Mouse (Mus musculus) R1 (cell line): ENCODE measurements around the gene Slc4a11.
"Not testable (repeated sequence)": the region's sequence is repeated elsewhere in the genome, so short reads cannot be mapped to it uniquely, and the experiment has no call there.

Experiments used
- DNase-seq: peaks from one replicate; pipeline ENCODE4 v3.0.0-alpha.2; 2018; ENCODE audit warnings: low read depth, low spot score

Gene Slc4a11

DNA sequence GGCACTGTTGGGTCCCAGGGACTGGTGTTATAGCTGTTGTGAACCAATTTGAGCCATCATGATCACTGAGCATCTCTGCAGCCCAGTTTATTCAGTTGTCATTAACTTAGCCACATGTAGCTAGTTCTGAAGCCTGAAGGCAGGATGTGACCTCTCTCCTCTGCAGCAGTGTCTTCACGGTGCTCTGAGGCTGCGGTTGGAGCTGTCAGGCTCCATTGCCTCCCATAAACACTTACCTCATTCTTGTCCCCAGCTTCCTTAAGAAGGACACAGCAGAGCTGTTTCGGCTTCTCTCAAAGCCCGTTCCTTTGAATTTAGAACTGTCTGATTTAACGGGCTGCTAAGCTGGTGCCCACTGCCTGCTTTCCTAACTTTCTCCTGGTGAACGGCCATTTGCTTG, 17.4 kb downstream of the Slc4a11 start:
- no peak for DNase-seq

DNA sequence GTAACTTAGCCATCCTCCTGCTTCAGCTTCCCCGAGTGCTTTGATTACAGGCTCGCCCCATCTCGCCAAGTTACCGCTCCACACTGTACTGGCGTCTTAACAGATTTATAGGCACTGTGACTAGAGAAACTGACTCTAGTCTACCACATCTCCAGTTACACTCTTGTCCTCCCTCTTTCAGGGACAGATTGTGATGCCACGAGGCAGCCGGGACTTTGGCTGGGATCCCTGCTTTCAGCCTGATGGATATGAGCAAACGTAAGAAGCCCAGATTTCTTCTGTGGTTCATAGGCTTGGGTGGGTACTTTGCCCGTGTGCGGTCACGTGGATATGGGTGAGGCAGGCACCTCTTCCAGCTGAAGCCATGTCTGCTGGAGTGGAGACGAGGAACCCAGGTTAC, 18.2 kb downstream of the Slc4a11 start:
- no peak for DNase-seq

DNA sequence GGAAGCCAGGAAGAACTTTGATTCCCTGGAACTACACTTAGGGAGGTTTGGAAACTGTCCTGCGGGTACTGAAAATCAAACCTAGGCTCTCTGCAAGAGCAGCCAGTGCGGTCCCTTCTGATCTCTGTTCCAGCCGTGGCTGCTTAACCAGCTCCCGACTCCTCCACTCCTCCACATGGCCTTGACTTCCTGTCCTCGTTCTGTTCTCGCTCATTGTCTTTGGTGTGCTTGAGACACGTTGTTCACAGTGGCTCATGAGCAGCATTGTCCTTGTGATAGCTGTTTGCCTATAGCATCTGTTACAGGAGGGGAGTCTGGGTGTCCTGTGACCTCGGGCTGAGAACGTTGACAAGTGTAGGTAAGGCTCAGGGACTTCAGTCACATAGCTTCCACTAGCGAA, 20.1 kb downstream of the Slc4a11 start:
- no peak for DNase-seq

DNA sequence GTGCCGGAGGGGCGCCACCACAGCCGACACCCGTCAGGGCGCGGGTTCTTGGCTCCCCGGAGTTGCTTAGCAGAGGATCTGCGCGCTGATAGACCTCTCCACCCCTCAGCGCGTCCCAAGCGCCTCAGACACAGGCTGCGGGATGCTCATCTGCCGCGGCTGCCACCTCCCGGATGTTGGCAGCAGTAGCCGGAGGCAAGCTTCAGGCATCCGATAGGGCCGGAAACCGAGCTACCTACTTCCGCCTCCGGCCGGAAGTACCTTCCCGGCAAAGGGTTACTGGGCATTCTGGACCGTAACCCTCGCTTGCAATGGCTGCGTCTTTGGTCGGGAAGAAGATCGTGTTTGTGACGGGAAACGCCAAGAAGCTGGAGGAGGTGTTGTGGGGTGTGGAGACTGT, 29.8 kb downstream of the Slc4a11 start, which contains the start of gene Itpa:
Itpa (plus strand) TSS at position 52 of the 400 bp plus-strand sequence.
- peak; percentile 95 for DNase-seq

DNA sequence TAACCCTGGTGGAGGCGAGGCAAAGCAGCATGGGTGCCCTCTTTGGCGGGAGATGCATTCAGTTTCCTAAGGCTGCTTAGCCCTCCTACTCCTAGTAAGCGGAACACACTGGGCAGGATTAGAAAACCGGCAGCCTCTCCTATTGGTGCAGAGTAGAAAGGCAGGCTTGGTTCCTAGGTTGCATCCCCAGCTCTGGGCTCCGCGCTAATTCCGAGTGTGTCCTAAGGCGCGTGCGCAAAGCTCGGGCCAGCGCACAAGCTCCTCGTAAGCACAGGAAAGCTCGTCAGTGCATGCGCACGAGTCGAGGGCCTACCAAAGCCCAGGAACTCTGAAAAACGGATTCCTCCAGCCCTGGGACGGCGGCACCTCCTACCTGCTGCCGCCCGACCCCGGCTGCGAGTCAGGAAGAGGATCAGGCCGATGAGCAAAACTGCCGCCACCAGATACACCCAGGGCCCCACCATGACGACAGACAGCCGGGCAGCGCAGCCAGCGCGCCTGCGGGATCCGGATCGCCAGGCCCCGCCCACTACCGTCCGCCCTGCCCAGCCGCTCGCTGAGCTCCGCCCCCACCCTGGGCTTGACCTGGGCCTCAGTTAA, 33.1 kb downstream of the Slc4a11 start, which contains the start of gene Ddrgk1:
Ddrgk1 (minus strand) TSS at position 558 of the 600 bp plus-strand sequence.
- peak; percentile 99 for DNase-seq

DNA sequence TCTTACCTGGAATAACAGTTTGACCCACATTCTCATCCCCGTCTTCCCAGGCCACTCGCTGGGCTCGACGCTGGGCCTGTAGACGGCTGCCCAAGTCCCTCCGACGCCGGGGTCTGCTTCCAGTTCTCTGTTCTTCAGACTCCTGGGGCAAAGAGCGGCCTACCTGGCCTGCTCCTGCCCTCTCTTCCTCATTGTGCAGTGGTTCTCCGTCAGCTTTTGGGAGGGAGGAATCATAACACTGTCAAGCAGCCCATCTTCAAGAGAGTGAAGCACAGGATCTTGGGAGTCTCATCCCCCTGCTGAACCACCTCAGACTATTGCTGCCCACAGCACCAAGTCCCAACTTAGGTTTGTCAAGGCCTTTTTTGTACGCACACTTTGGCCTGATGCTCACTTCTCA, 34.0 kb downstream of the Slc4a11 start:
- no peak for DNase-seq

DNA sequence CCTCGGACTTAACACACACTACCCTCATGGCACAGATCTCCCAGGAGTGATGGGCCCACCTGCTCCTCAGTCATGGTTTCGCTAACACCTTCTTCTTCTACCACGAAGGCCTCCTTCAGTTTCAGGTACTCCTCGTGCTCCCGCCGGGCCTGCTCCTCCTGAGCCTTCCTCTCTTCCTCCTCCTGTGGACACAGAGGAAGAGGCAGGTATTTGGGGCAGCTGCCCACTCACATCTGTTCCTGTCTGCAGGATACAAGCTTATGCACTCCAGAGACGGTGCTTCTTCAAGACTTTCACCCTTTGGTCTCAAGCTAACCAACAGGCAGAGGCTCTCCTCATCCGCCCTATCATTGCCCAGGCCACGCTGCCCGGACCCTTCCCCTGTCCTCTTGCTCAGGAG, 38.8 kb downstream of the Slc4a11 start:
- no peak for DNase-seq

DNA sequence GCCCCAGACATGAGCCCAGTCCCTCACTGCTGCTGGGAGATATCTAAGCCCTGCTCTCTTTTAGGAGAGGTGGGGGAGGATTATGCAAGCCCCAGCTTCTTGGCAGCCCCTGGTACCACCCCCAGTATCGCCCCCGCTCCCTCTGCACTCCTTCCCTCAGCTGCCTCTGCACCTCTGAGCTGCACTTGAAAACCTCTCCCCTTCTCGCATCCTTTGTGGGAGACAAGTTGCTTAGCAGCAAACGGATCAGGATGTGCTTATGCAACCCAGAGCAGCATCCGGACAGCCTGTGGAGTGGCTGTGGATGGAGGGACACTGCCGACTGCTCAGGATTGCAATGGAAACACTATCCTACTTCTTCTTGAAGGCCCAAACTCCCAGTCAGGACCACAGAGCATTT, 39.8 kb downstream of the Slc4a11 start:
- no peak for DNase-seq

DNA sequence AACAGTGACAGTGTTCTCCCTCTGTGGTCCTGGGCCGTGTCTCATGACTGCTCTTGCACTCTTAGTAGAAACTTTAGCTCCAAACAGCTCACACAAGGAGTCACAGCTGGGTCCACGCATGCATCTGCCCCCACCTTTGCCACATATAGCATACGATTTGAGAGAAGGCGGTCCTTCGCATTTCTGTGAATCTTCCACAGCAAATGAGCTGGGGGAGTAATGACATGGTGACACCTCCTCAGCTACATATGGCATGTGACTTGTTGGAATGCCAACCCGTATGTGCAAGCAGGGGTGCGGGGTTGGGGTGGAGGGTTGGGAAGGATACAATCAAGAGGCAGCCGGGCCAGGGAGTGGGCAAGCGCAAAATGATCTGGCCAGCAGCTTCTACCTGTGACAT, 40.8 kb downstream of the Slc4a11 start:
- DNase-seq = no peak

DNA sequence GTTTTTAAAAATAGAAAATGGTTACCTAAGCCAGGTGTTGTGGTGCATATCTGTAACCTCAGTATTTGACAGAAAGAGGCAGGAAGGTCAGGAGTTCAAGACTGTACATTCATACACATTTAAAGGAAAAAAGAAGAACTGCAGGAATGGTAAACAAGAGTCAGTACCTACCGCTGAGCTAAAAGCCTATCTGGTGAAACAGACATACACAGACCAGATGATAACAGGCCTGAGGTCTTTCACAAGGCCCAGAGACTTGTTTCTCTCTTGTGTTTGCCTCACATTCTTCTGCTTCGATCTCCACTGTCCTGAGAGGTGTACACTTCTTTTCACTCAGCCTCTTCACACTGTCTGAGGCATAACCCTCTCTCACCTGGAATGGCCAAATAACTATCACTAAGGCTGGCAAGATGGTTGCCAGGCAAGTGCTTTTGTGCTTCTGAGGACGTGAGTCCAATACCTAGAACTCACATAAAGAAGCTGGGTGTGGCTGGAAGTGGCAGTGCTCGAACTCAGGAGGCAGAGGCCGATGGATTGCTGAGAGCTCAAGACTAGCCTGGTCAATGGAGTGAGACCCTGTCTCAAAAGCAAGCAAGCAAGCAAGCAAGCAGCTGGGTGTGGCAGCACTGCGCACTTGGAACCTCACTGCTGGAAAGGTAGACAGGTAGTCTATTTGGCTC, 41.5 kb downstream of the Slc4a11 start:
- DNase-seq = no peak

DNA sequence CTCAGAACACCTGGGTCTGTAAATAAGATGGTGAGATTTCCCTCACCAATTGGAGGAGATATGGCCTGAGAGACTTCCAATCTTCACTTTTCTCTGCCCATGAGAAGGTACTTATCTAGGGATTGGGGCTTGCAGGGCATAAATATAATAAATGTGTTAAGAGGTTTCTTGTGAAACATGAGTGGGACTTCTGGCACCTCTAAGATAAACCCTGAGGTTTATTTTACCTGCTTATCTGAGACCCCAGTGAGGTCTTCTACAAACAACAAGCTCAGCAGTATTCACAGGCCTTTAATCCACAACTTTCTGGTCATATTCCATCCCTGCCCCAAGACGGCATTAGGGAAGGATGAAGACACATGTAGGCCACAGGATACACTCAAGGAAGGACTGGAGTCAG, 43.6 kb downstream of the Slc4a11 start:
- DNase-seq = no peak

DNA sequence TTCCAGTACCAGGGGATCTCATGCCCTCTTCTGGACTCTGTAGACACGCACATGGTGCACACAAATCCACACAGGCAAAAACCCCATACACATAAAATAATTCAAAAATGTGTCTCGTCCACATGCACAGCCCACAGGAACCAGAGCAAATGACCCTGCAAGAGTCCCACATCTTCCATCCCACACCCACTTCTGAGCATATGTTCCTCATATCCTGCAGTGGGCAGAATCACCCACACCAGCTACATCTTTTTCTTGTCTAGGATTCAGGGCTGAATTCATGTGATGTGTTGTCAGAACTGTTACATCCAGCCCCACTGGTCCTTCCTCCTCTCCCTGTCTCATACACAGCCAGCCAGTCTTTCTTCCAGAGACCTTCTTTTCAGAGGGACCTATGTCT, 44.0 kb downstream of the Slc4a11 start:
- no peak for DNase-seq

DNA sequence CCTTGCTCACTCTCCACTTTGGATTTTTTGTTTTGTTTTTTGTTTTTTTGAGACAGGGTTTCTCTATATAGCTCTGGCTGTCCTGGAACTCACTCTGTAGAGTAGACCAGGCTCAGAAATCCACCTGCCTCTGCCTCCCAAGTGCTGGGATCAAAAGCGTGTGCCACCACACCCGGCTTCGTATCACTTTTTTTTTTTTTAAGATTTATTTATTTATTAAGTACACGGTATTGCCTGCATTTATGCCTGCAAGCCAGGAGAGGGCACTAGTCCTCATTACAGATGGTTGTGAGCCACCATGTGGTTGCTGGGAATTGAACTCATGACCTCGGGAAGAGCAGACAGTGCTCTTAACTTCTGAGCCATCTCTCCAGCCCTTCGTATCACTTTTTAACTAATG, 48.3 kb downstream of the Slc4a11 start:
- DNase-seq = not testable (repeated sequence)

DNA sequence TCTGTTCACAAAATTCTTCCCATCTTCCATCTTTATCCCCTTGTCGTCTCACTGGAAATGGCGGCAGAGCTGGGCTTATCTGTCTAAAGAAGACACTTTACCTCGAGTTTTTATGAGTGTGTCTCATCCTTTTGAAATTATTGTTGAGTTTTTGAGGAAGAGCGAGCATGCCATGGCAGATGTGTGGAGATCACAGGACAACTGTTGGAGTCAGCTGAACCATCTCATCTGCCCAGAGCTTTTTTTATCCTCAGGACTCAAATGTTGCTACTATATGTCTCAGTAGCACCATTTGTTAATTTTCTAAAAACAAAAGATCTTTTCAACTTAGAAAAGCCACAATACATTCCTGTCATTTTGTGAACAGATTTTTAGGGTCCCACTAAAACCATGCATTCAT, 52.1 kb downstream of the Slc4a11 start:
- no peak for DNase-seq

DNA sequence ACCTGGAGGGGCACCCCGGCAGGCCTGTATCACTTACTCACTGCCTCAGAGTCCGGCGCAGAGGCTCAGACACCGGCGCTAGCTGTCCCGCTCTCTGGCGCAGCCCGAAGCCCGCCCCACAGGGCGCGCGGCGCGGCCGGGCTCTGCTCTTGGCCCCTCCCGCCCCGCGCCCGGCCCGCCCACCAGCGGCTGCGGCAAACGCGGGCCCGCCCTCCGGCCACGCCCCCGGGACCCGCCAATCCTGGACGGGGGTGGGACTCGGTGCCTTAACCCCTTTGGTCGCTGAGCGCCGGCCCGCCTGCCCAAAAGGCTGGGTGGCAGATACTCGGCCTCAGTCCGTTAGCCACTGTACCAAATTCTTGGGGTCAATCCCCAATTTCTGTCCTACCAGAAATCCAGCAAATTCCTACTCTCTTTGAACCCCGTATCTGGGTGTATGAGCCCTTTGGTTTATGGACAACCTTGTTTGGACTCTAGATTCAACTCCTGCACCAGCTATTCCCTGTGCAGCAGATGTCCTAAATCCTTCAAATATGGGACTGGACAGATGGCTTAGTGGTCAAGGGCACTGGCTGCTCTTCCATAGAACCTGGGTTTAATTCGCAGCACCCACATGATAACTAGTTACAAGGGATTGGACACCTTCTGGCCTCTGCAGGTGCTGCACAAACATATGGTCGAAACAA, 54.5 kb downstream of the Slc4a11 start, which contains the start of gene Lzts3:
Lzts3 (minus strand) TSS at position 120 of the 686 bp plus-strand sequence.
- peak; percentile 89 for DNase-seq

DNA sequence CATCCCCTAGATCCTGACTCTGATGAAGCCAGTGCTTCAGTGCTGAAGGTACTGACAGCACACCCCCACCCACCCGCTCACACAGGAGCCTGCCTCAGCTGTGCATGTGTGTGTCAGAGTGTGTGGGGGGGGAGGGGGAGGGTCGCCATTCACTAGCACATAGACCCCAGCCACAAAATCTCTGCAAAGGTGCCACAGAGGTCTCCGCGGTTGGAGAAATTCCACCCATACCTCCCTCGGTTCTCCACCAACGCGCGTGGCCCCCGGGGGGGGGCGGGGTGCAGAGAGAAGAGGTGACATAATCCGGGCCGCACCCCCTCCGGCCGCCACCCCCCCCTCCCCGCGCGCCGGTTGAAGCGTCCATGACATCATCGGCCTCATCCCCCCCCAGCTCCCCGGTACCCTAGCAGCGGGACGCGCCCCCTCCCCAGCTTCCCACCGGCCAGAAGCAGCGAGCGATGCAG, 55.1 kb downstream of the Slc4a11 start:
- peak; percentile 66 for DNase-seq

DNA sequence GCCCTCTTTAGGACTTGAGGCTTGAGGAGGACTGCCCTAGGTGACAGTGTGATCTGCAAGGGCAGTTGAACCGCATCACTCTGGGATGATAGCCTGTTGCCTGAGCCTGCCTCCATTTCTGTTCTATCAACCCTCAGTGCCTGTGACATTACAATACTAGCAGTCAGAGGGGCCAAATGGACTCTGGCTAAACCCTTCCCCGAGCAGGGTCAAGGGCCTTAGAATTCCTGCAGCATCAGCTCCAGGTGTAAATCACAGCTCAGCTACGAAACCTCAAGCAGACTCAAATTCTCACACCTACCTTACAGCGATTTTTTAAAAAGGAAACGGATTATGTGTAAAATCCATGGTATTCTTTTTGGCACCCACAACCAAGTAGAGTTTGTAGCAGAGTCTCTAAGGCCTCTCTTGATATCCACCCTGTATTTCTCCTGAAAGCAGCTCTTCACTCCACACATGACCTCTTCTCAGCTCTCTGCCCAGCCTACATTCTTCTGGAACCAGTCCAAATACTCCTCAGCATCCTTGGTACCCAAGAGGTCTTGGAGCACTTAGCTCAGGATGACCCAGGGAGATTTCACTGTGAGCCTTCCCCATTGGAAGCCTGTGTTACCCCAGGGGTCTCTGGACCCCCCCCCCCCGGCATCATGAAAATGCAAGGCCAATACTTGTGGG, 55.8 kb downstream of the Slc4a11 start:
- DNase-seq = no peak

DNA sequence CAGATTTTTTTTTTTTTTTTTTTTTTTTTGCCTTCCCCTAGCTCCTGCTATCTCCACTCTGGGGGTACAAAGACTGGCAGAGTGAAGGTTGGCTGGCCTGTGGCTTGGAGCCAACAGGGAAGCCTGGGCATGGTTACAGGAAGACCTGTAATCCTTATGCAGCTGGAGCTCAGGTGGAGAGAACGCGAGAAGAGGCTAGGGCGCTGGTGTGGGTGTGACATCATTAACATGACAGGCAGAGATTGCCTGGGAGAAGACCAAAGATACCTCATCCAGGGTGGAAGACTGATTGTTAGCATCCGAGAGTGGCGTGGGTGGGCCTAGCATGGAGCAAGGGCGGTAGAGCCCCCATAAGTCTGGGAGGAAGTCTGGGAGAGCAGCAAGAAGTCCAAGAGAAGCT, 58.0 kb downstream of the Slc4a11 start:
- DNase-seq = peak; percentile 30

DNA sequence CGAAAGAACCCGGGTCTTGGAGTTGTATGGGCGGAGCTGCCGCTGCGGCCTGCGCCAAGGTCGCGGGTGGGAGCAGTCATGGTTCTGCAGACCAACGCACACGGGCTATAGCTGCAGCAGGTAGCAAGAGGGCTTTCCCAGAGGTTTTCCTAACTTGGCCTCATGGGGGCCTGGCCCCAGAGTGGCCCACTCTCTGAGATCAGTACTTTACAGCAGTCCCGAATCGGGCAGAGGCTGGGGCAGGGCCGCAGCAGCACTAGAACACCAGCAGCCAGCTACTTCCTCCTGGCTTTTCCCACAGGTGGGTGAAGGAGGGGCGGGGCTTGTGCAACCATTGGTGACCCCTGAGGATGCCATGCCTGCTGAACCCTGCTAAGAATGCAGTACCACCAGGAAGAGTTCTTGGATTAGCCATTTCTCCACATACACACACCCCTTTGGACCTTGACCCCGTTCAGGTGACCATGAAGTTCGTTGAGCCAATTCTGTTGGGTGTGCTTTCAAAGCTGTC, 59.2 kb downstream of the Slc4a11 start:
- peak; percentile 58 for DNase-seq

DNA sequence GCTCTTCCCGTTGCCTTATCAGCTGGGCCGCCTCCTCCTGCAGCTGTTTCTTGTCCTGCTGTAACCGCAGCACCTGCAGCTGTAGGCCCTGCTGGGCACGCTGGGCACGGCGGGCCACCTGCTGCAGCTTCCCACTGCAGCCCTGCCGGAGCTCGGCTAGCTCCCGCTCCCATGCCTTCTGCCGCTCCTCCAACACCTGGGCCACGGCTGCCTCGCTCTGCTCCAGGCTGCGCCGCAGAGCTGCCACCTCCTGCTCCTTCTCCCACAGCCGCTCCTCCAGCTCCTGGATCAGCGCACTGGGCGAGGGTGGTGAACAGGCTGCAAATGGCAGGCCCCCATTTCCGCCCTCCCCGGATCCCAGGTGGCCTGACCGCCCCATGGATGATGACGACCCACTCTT, 61.5 kb downstream of the Slc4a11 start:
- DNase-seq = peak; percentile 31

DNA sequence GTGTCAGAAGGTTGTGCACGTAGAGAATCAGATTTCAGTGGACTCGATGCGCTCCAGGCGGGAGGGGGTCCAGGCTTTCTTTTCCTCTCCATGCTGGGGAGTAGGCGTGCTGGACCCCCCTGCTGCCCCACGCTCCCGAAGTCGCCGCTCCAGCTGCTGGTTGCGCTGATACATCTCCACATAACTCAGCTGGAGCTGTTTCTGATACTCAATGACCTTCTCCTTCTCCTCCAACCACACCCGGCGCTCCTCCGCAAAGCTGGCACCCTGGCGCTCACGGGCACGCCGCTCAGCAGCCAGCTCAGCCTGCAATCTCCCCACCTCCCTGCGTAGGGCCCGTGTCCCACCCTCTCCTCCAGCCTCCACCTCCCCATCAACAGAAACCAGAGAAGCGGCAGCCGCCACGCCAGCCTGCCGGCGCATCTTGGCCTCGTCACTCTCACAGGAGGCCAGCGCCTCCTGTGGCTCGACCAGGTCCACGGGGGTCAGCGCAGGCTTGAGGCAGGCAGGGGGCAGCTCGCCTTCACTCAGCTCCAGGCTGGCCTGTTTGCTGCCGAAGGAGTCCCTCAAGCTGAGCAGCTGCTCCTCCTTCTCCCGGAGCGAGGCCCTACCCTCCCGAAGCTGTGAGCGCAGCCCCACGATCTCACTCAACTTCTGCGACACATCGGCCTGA, 62.4 kb downstream of the Slc4a11 start:
- DNase-seq = peak; percentile 31
